Mouse (Mus musculus) cortical plate, adult 2 months (tissue): ENCODE results near the gene H2-T24. TPM values are rescaled to one million over a fixed set of nuclear protein-coding genes. Genes with fewer than 3 reads are reported as not detected.

Experiments
- H3K27ac ChIP-seq: fragments of 200-500 bp; 2 replicates; pipeline ENCODE4 v1.5.1; 2012; ENCODE audit warnings: low read length, control low read depth, inconsistent platforms; ENCODE audit not compliant: insufficient read depth
- H3K4me1 ChIP-seq: fragments of 200-500 bp; 2 replicates; pipeline ENCODE4 v1.6.1; 2011; ENCODE audit warnings: low read length; ENCODE audit not compliant: control insufficient read depth, insufficient read depth
- H3K4me3 ChIP-seq: fragments of 200-500 bp; 2 replicates; pipeline ENCODE4 v1.5.1; 2011; ENCODE audit warnings: mild to moderate bottlenecking, low read length, control low read depth; ENCODE audit not compliant: insufficient read depth
- CTCF ChIP-seq: fragments of 200-500 bp; IDR thresholded peaks from 2 replicates; pipeline ENCODE4 v1.5.1; 2011; ENCODE audit warnings: mild to moderate bottlenecking, control low read depth, low read length; ENCODE audit not compliant: insufficient read depth; ENCODE audit errors: extremely low read depth
- POLR2A ChIP-seq: fragments of 200-500 bp; IDR thresholded peaks from 2 replicates; pipeline ENCODE4 v1.6.1; 2011; ENCODE audit warnings: mild to moderate bottlenecking, low read length, control low read depth; ENCODE audit not compliant: insufficient read depth; ENCODE audit errors: extremely low read depth
- polyA plus RNA-seq: library from polyadenylated mRNA; depleted of rRNA; stranded (reverse); fragments of >200 nt; gene quantifications from 2 replicates; pipeline ENCODE4 v1.2.3, GENCODE M21; 2012

The H2-T24 gene
- polyA plus RNA-seq, 1 experiment: 1.3 TPM

GRCm38 (mm10) chr17:36001121-36001897 is 19.1 kb downstream of the H2-T24 start:
- TF ChIP-seq POLR2A (no peak), CTCF (no peak)
- Histone ChIP-seq H3K27ac (no peak overlapping the region), H3K4me1 (peaks cover 5% of the 10 kb centered on the region), H3K4me3 (no peak overlapping the region)

GRCm38 (mm10) chr17:36000349-36000748 is 20.0 kb downstream of the H2-T24 start:
- Histone ChIP-seq H3K4me1 (peaks cover 5% of the 10 kb centered on the region), H3K4me3 (no peak overlapping the region), H3K27ac (no peak overlapping the region)
- no peak for TF ChIP-seq CTCF
- no peak for TF ChIP-seq POLR2A

GRCm38 (mm10) chr17:35999356-35999755 is 21.0 kb downstream of the H2-T24 start:
- peaks cover 5% of the 10 kb centered on the region for H3K4me1 ChIP-seq
- H3K4me3 ChIP-seq: no peak overlapping the region
- TF ChIP-seq POLR2A: no peak
- no peak for TF ChIP-seq CTCF
- H3K27ac ChIP-seq: no peak overlapping the region

GRCm38 (mm10) chr17:35998545-35999305 is 21.6 kb downstream of the H2-T24 start:
- no peak overlapping the region for H3K4me3 ChIP-seq
- H3K27ac ChIP-seq: no peak overlapping the region
- TF ChIP-seq POLR2A (no peak), CTCF (no peak)
- H3K4me1 ChIP-seq: peaks cover 5% of the 10 kb centered on the region

- H3K27ac ChIP-seq: no peak overlapping the region
- H3K4me1 ChIP-seq: peaks cover 3% of the 10 kb centered on the region
- H3K4me3 ChIP-seq: no peak overlapping the region
- TF ChIP-seq CTCF (no peak), POLR2A (no peak)
These were observed 22.4 kb downstream of the H2-T24 start for GRCm38 (mm10) chr17:35997713-35998510.

- no peak overlapping the region for H3K27ac ChIP-seq
- H3K4me1 ChIP-seq: no peaks in the 10 kb centered on the region; the same call in 1 of the 2 replicates
- H3K4me3 ChIP-seq: no peak overlapping the region
- TF ChIP-seq POLR2A: no peak
- TF ChIP-seq CTCF: peak; percentile 99
These were observed 23.4 kb downstream of the H2-T24 start for GRCm38 (mm10) chr17:35996949-35997348.

GRCm38 (mm10) chr17:35994879-35995240 is 25.5 kb downstream of the H2-T24 start:
- H3K27ac ChIP-seq: no peak overlapping the region
- TF ChIP-seq CTCF (no peak), POLR2A (no peak)
- peak overlapping the region; percentile 77 for H3K4me3 ChIP-seq
- H3K4me1 ChIP-seq: no peaks in the 10 kb centered on the region; the same call in 1 of the 2 replicates

- H3K4me1 ChIP-seq: no peaks in the 10 kb centered on the region; the same call in 1 of the 2 replicates
- TF ChIP-seq POLR2A: peak; percentile 97
- no peak for TF ChIP-seq CTCF
- H3K27ac ChIP-seq: peak overlapping the region; percentile 36; the same call in 1 of the 2 replicates
- H3K4me3 ChIP-seq: peak overlapping the region; percentile 77
These were observed 26.0 kb downstream of the H2-T24 start for GRCm38 (mm10) chr17:35994175-35994878.

- H3K27ac ChIP-seq: no peak overlapping the region
- TF ChIP-seq CTCF (peak; percentile 97), POLR2A (no peak)
- H3K4me1 ChIP-seq: no peaks in the 10 kb centered on the region; the same call in 1 of the 2 replicates
- peak overlapping the region; percentile 77; the same call in 1 of the 2 replicates for H3K4me3 ChIP-seq
These were observed 26.7 kb downstream of the H2-T24 start for GRCm38 (mm10) chr17:35993675-35994074.

- no peak for TF ChIP-seq CTCF
- TF ChIP-seq POLR2A: no peak
- Histone ChIP-seq H3K4me1 (no peaks in the 10 kb centered on the region; the same call in 1 of the 2 replicates), H3K27ac (no peak overlapping the region), H3K4me3 (no peak overlapping the region)
These were observed 28.6 kb downstream of the H2-T24 start for GRCm38 (mm10) chr17:35991781-35992180.
